Mouse (Mus musculus) heart, adult 2 months (tissue): Measurements from ENCODE around the gene Pla2g4d. TPM values are rescaled to one million over a fixed set of nuclear protein-coding genes. Genes with fewer than 3 reads are reported as not detected.

ENCODE experiments used
- DNase-seq, 2 experiments: peaks; one replicate each; pipeline ENCODE4 v3.0.0; 2021
- H3K27ac ChIP-seq: fragments of 200-600 bp; 2 replicates; pipeline ENCODE4 v1.8.1; 2022
- H3K27me3 ChIP-seq: fragments of 200-500 bp; 2 replicates; pipeline ENCODE4 v1.6.1; 2012; ENCODE audit warnings: mild to moderate bottlenecking, low read length, inconsistent platforms, mixed read lengths; ENCODE audit not compliant: control insufficient read depth, insufficient read depth
- H3K36me3 ChIP-seq: fragments of 200-500 bp; 2 replicates; pipeline ENCODE4 v1.6.1; 2012; ENCODE audit warnings: low read length, inconsistent platforms; ENCODE audit not compliant: control insufficient read depth, insufficient read depth
- H3K4me1 ChIP-seq: fragments of 200-500 bp; 2 replicates; pipeline ENCODE4 v1.6.1; 2011; ENCODE audit warnings: low read length; ENCODE audit not compliant: control insufficient read depth, insufficient read depth
- H3K4me3 ChIP-seq: fragments of 200-600 bp; 2 replicates; pipeline ENCODE4 v1.8.1; 2022
- H3K79me2 ChIP-seq: fragments of 200-500 bp; replicated peaks from 2 replicates; pipeline ENCODE4 v1.6.1; 2012; ENCODE audit warnings: mild to moderate bottlenecking, inconsistent platforms, low read length, moderate library complexity, mixed read lengths; ENCODE audit not compliant: control insufficient read depth, insufficient read depth
- H3K9ac ChIP-seq: fragments of 200-500 bp; 2 replicates; pipeline ENCODE4 v1.6.1; 2012; ENCODE audit warnings: low read depth, mild to moderate bottlenecking, control low read depth, inconsistent platforms, low read length, mixed read lengths
- CTCF ChIP-seq: fragments of 200-600 bp; IDR thresholded peaks from 2 replicates; pipeline ENCODE4 v1.8.1; 2022; ENCODE audit warnings: antibody characterized with exemption, mild to moderate bottlenecking, moderate library complexity
- EP300 ChIP-seq: fragments of 200-500 bp; IDR thresholded peaks from 2 replicates; pipeline ENCODE4 v1.6.1; 2011; ENCODE audit warnings: low read depth, low read length, control low read depth; ENCODE audit not compliant: insufficient read depth
- POLR2A ChIP-seq: fragments of 200-500 bp; IDR thresholded peaks from 2 replicates; pipeline ENCODE4 v1.6.1; 2011; ENCODE audit warnings: mild to moderate bottlenecking, low read depth, low read length, control low read depth; ENCODE audit not compliant: insufficient read depth
- WGBS: fragments of 180-500 bp; shearing (Covaris S2); methylation state at CpG from one replicate; pipeline ENCODE4 v1.1.7; 2018; 5-methylcytosine and 5-hydroxymethylcytosine counted together
- intact Hi-C: fragments of 180-260 bp; cut with DNase I; formaldehyde crosslinking; loops from one replicate; pipeline ENCODE4 v1.15.1; 2025
- polyA plus RNA-seq: library from polyadenylated mRNA; depleted of rRNA; stranded (reverse); fragments of >200 nt; gene quantifications from 2 replicates; pipeline ENCODE4 v1.2.3, GENCODE M21; 2012
- total RNA-seq, 2 experiments: library from RNA; stranded (reverse); gene quantifications; 2 replicates each; pipeline ENCODE4 v1.2.3; 2021

Gene Pla2g4d
- total and polyA plus RNA-seq, 3 experiments, result not detected

GRCm38 (mm10) chr2:120261346-120261745 is 27.7 kb downstream of the Pla2g4d start:
- Histone ChIP-seq H3K27me3 (no peaks in the 10 kb centered on the region), H3K79me2 (no peaks in the 10 kb centered on the region), H3K9ac (no peak overlapping the region), H3K4me1 (no peaks in the 10 kb centered on the region), H3K36me3 (no peaks in the 10 kb centered on the region), H3K27ac (no peak overlapping the region), H3K4me3 (no peak overlapping the region)
- WGBS, result 73% methylated on average over 3 of the region's 3 CpGs
- intact Hi-C loops, result no loop called here
- no peak for DNase-seq
- TF ChIP-seq CTCF, result no peak
- TF ChIP-seq POLR2A, result no peak
- TF ChIP-seq EP300, result no peak

- intact Hi-C loops, result no loop called here
- no peak for TF ChIP-seq EP300
- no peak for TF ChIP-seq CTCF
- TF ChIP-seq POLR2A, result no peak
- Histone ChIP-seq H3K4me1 (no peaks in the 10 kb centered on the region), H3K79me2 (no peaks in the 10 kb centered on the region), H3K27ac (no peak overlapping the region), H3K4me3 (no peak overlapping the region), H3K9ac (no peak overlapping the region), H3K27me3 (no peaks in the 10 kb centered on the region), H3K36me3 (no peaks in the 10 kb centered on the region)
- DNase-seq, result no peak
These were observed 32.7 kb downstream of the Pla2g4d start for GRCm38 (mm10) chr2:120256259-120256658.

GRCm38 (mm10) chr2:120252644-120253043 is 36.4 kb downstream of the Pla2g4d start:
- WGBS, result 75% methylated on average over 6 of the region's 6 CpGs
- H3K4me1 ChIP-seq, result no peaks in the 10 kb centered on the region

GRCm38 (mm10) chr2:120245421-120246016 is 43.5 kb downstream of the Pla2g4d start:
- Histone ChIP-seq H3K4me1 (no peaks in the 10 kb centered on the region), H3K4me3 (peak overlapping the region; percentile 36), H3K9ac (no peak overlapping the region), H3K79me2 (no peaks in the 10 kb centered on the region), H3K36me3 (no peaks in the 10 kb centered on the region), H3K27ac (no peak overlapping the region), H3K27me3 (no peaks in the 10 kb centered on the region)
- TF ChIP-seq CTCF (peak; percentile 52), EP300 (no peak)
- WGBS, result 19% methylated on average over 9 of the region's 9 CpGs
- intact Hi-C loops, result no loop called here
- no peak for DNase-seq

More at GRCm38 (mm10) chr2:120252644-120253043, 36.4 kb downstream of the Pla2g4d start:
- H3K36me3 ChIP-seq, result no peaks in the 10 kb centered on the region
- no peaks in the 10 kb centered on the region for H3K27me3 ChIP-seq
- no peak overlapping the region for H3K9ac ChIP-seq
- no peaks in the 10 kb centered on the region for H3K79me2 ChIP-seq
- DNase-seq, result no peak
- H3K4me3 ChIP-seq, result no peak overlapping the region
- no peak overlapping the region for H3K27ac ChIP-seq
- intact Hi-C loops, result no loop called here
- no peak for TF ChIP-seq EP300

GRCm38 (mm10) chr2:120244679-120245420 is 44.1 kb downstream of the Pla2g4d start, which contains the start of gene Pla2g4e:
Gene Pla2g4e (minus strand): TSS chr2:120245335.
- intact Hi-C loops, result no loop called here
- WGBS, result 3% methylated on average over 27 of the region's 27 CpGs
- Histone ChIP-seq H3K4me1 (no peaks in the 10 kb centered on the region), H3K79me2 (no peaks in the 10 kb centered on the region), H3K36me3 (no peaks in the 10 kb centered on the region), H3K27ac (peak within 1 kb of the TSS; percentile 69), H3K4me3 (peak within 1 kb of the TSS; percentile 36), H3K27me3 (no peaks in the 10 kb centered on the region), H3K9ac (peak within 1 kb of the TSS; percentile 80)
- TF ChIP-seq EP300 (no peak), POLR2A (peak; percentile 71)
- peak; percentile 37 to 42 for DNase-seq

DNA sequence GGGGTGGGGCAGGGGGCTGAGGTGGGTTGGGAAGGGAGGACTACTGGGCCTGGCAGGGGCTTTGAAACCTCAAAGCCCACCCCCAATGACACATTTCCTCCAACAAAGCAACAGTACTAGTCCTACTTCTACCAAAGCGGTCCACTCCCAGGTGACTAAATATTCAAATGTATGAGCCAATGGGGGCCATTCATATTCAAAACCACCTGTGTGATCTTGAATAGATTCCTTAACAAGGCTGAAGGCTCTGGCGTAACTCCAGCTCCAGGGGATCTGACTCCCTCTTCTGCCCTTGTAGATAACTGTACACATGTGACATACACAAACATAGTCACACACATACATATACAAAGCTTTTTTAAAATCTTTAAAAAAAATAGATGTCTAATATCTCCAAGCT is 45.0 kb downstream of the Pla2g4d start:
- no peaks in the 10 kb centered on the region for H3K4me1 ChIP-seq
- no peak for TF ChIP-seq CTCF
- no peak for TF ChIP-seq EP300
- TF ChIP-seq POLR2A, result no peak
- peak overlapping the region; percentile 69 for H3K27ac ChIP-seq
- H3K36me3 ChIP-seq, result no peaks in the 10 kb centered on the region
- no peak overlapping the region for H3K9ac ChIP-seq
- intact Hi-C loops, result no loop called here
- no peaks in the 10 kb centered on the region for H3K79me2 ChIP-seq
- no peaks in the 10 kb centered on the region for H3K27me3 ChIP-seq
- no peak for DNase-seq
- 70% methylated on average over 2 of the region's 2 CpGs for WGBS
- peak overlapping the region; percentile 36; the same call in 1 of the 2 replicates for H3K4me3 ChIP-seq
